Mouse (Mus musculus) gastrocnemius, postnatal 14 days (tissue): ENCODE data around the gene Flrt1. TPM values are rescaled to one million over a fixed set of nuclear protein-coding genes. Genes with fewer than 3 reads are reported as not detected.

Source experiments
- DNase-seq: peaks from one replicate; pipeline ENCODE4 v3.0.0; 2021; ENCODE audit warnings: mixed read lengths
- intact Hi-C: fragments of 180-260 bp; cut with DNase I; formaldehyde crosslinking; loops from one replicate; pipeline ENCODE4 v1.15.1; 2025; ENCODE audit warnings: low total_unique reads
- total RNA-seq, 2 experiments: library from RNA; stranded (reverse); gene quantifications; 2 replicates each; pipeline ENCODE4 v1.2.3; 2021

Flrt1 gene
- total RNA-seq, 2 experiments from 2014 or later: 0.27 to 0.51 TPM

GRCm38 (mm10) chr19:7108114-7108905 is 2.8 kb upstream of the Flrt1 start:
- no peak for DNase-seq
- intact Hi-C loops: loop anchor here (5.0 kb wide), 1 partner anchor 36 kb away; no protein-coding TSS in a partner anchor

- no peak for DNase-seq
- intact Hi-C loops: loop anchor here (5.0 kb wide), 1 partner anchor 35 kb away; no protein-coding TSS in a partner anchor
Observed at GRCm38 (mm10) chr19:7107174-7107573, 1.6 kb upstream of the Flrt1 start.

GRCm38 (mm10) chr19:7106566-7106965 is 1.0 kb upstream of the Flrt1 start:
- intact Hi-C loops: loop anchor here (5.0 kb wide), 1 partner anchor 34 kb away; no protein-coding TSS in a partner anchor
- no peak for DNase-seq

- DNase-seq: peak; percentile 66
- intact Hi-C loops: no loop called here
Observed at GRCm38 (mm10) chr19:7103993-7104401, 1.5 kb downstream of the Flrt1 start.

GRCm38 (mm10) chr19:7103349-7103992 is 2.1 kb downstream of the Flrt1 start:
- peak; percentile 53 for DNase-seq
- intact Hi-C loops: no loop called here

- DNase-seq: no peak
- intact Hi-C loops: no loop called here
Observed at GRCm38 (mm10) chr19:7102039-7102438, 3.5 kb downstream of the Flrt1 start.

- DNase-seq: no peak
- intact Hi-C loops: no loop called here
Observed at GRCm38 (mm10) chr19:7099620-7100155, 5.8 kb downstream of the Flrt1 start.

GRCm38 (mm10) chr19:7092756-7093155 is 12.8 kb downstream of the Flrt1 start:
- DNase-seq: no peak
- intact Hi-C loops: no loop called here

- intact Hi-C loops: no loop called here
- no peak for DNase-seq
Observed at GRCm38 (mm10) chr19:7091448-7092050, 14.0 kb downstream of the Flrt1 start.

GRCm38 (mm10) chr19:7090369-7091064 is 15.0 kb downstream of the Flrt1 start:
- DNase-seq: no peak
- intact Hi-C loops: no loop called here

- intact Hi-C loops: no loop called here
Observed at GRCm38 (mm10) chr19:7089842-7090251, 15.7 kb downstream of the Flrt1 start.

GRCm38 (mm10) chr19:7089050-7089449 is 16.5 kb downstream of the Flrt1 start:
- DNase-seq: no peak
- intact Hi-C loops: no loop called here

More at GRCm38 (mm10) chr19:7089842-7090251, 15.7 kb downstream of the Flrt1 start:
- no peak for DNase-seq

GRCm38 (mm10) chr19:7088558-7088957 is 17.0 kb downstream of the Flrt1 start:
- intact Hi-C loops: no loop called here
- DNase-seq: no peak

- DNase-seq: no peak
- intact Hi-C loops: no loop called here
Observed at GRCm38 (mm10) chr19:7084734-7085133, 20.8 kb downstream of the Flrt1 start.

- intact Hi-C loops: no loop called here
- DNase-seq: no peak
Observed at GRCm38 (mm10) chr19:7083035-7083794, 22.3 kb downstream of the Flrt1 start.

- intact Hi-C loops: no loop called here
Observed at GRCm38 (mm10) chr19:7081516-7082266, 23.8 kb downstream of the Flrt1 start.

GRCm38 (mm10) chr19:7078271-7078670 is 27.3 kb downstream of the Flrt1 start:
- intact Hi-C loops: no loop called here

More at GRCm38 (mm10) chr19:7081516-7082266, 23.8 kb downstream of the Flrt1 start:
- DNase-seq: no peak

GRCm38 (mm10) chr19:7077666-7078065 is 27.9 kb downstream of the Flrt1 start:
- intact Hi-C loops: no loop called here

More at GRCm38 (mm10) chr19:7078271-7078670, 27.3 kb downstream of the Flrt1 start:
- no peak for DNase-seq

More at GRCm38 (mm10) chr19:7077666-7078065, 27.9 kb downstream of the Flrt1 start:
- DNase-seq: no peak
